Mouse (Mus musculus) ES-E14 (cell line): ENCODE results near the gene Rnf207. TPM values are rescaled to one million over a fixed set of nuclear protein-coding genes. Genes with fewer than 3 reads are reported as not detected.

Experiments
- DNase-seq: peaks from one replicate; pipeline ENCODE4 v3.0.0-alpha.2; 2013; ENCODE audit warnings: low read depth, low spot score
- H3K27ac ChIP-seq: 2 replicates; pipeline ENCODE4 v1.5.1; 2012; ENCODE audit warnings: low read depth, mild to moderate bottlenecking, low read length, moderate library complexity, mixed read lengths; ENCODE audit not compliant: poor library complexity, insufficient read depth, severe bottlenecking
- H3K36me3 ChIP-seq: 2 replicates; pipeline ENCODE4 v1.6.1; 2012; ENCODE audit warnings: mild to moderate bottlenecking, low read length, moderate library complexity, mixed read lengths; ENCODE audit not compliant: control insufficient read depth, poor library complexity, insufficient read depth, severe bottlenecking
- H3K4me1 ChIP-seq, 2 experiments: fragments of 150-350 bp in 1 of 2; sonication (generic) in 1 of 2; 2 replicates each; pipeline ENCODE4 v1.6.1; 2012; ENCODE audit warnings: low read length in 2 of 2, mild to moderate bottlenecking in 1 of 2, mixed read lengths in 1 of 2; ENCODE audit not compliant: control insufficient read depth in 2 of 2, insufficient read depth in 2 of 2, poor library complexity in 1 of 2
- H3K4me3 ChIP-seq, 2 experiments: fragments of 150-350 bp in 1 of 2; sonication (generic) in 1 of 2; 2 replicates each; pipeline ENCODE4 v1.5.1; 2012; ENCODE audit warnings: low read length in 2 of 2, low read depth in 1 of 2, mild to moderate bottlenecking in 1 of 2, mixed read lengths in 1 of 2; ENCODE audit not compliant: insufficient read depth in 1 of 2, poor library complexity in 1 of 2, severe bottlenecking in 1 of 2
- H3K9ac ChIP-seq: 2 replicates; pipeline ENCODE4 v1.6.1; 2012; ENCODE audit warnings: low read depth, mild to moderate bottlenecking, low read length, mixed read lengths; ENCODE audit not compliant: poor library complexity, insufficient read depth, severe bottlenecking
- H3K9me3 ChIP-seq: fragments of 150-350 bp; sonication (generic); 2 replicates; pipeline ENCODE4 v1.6.1; 2012; ENCODE audit warnings: low read depth, mild to moderate bottlenecking, low read length; ENCODE audit not compliant: control insufficient read depth, insufficient read depth
- CHD2 ChIP-seq: IDR thresholded peaks from 2 replicates; pipeline ENCODE4 v1.6.1; 2014; ENCODE audit warnings: mild to moderate bottlenecking, low read depth, low read length, inconsistent platforms
- HCFC1 ChIP-seq: IDR thresholded peaks from 2 replicates; pipeline ENCODE4 v1.6.1; 2012; ENCODE audit warnings: low read length, inconsistent platforms, borderline replicate concordance; ENCODE audit not compliant: insufficient read depth
- MAFK ChIP-seq: IDR thresholded peaks from 2 replicates; pipeline ENCODE4 v1.6.1; 2014; ENCODE audit warnings: mild to moderate bottlenecking, low read depth, low read length, inconsistent platforms; ENCODE audit not compliant: insufficient read depth
- ZC3H11A ChIP-seq: IDR thresholded peaks from 2 replicates; pipeline ENCODE4 v1.6.1; 2012; ENCODE audit warnings: low read depth, mild to moderate bottlenecking, inconsistent platforms, low read length, borderline replicate concordance
- ZNF384 ChIP-seq: IDR thresholded peaks from 2 replicates; pipeline ENCODE4 v1.6.1; 2012; ENCODE audit warnings: low read depth, low read length, inconsistent platforms
- in situ Hi-C, 2 experiments: fragments of 600-800 bp; cut with MboI; formaldehyde crosslinking; loops; one replicate each; pipeline ENCODE4 v1.15.1; 2025; ENCODE audit warnings: low sequenced_read_pairs in 2 of 2, inconsistent platforms in 1 of 2; ENCODE audit not compliant: unreplicated experiment in 2 of 2
- total RNA-seq: library from RNA; depleted of rRNA; stranded (reverse); fragments of 300-350 nt; gene quantifications from 2 replicates; pipeline ENCODE4 v1.2.3, GENCODE M21; 2012

The Rnf207 gene
- total RNA-seq, 1 experiment, result 4.6 TPM

GRCm38 (mm10) chr4:152315498-152316213 is 3.1 kb downstream of the Rnf207 start:
- peak overlapping the region; percentile 0 for H3K9ac ChIP-seq
- in situ Hi-C loops, result no loop called here
- H3K36me3 ChIP-seq, result peaks cover 4% of the 10 kb centered on the region; the same call in 1 of the 2 replicates
- H3K4me1 ChIP-seq, result peaks cover 2 to 26% of the 10 kb centered on the region in 2 experiments; a peak in 3 of 4 replicates
- no peak for TF ChIP-seq MAFK
- TF ChIP-seq ZNF384, result no peak
- no peak for TF ChIP-seq HCFC1
- TF ChIP-seq CHD2, result no peak
- no peak for TF ChIP-seq ZC3H11A
- H3K9me3 ChIP-seq, result no peaks in the 10 kb centered on the region
- peak overlapping the region; percentile 57 to 63 for H3K4me3 ChIP-seq
- H3K27ac ChIP-seq, result no peak overlapping the region
- DNase-seq, result no peak

GRCm38 (mm10) chr4:152313934-152314333 is 4.9 kb downstream of the Rnf207 start:
- H3K4me1 ChIP-seq, result peaks cover 2 to 26% of the 10 kb centered on the region in 2 experiments; a peak in 3 of 4 replicates
- H3K36me3 ChIP-seq, result peaks cover 4% of the 10 kb centered on the region; the same call in 1 of the 2 replicates
- DNase-seq, result no peak
- H3K9me3 ChIP-seq, result no peaks in the 10 kb centered on the region
- TF ChIP-seq ZC3H11A, result no peak
- TF ChIP-seq CHD2, result no peak
- no peak for TF ChIP-seq MAFK
- no peak for TF ChIP-seq ZNF384
- TF ChIP-seq HCFC1, result no peak
- H3K9ac ChIP-seq, result no peak overlapping the region
- in situ Hi-C loops, result no loop called here
- H3K4me3 ChIP-seq, result no peak overlapping the region
- no peak overlapping the region for H3K27ac ChIP-seq

- H3K36me3 ChIP-seq, result peaks cover 4% of the 10 kb centered on the region; the same call in 1 of the 2 replicates
- peak overlapping the region; percentile 49 to 60 for H3K4me3 ChIP-seq
- no peaks in the 10 kb centered on the region for H3K9me3 ChIP-seq
- no peak for DNase-seq
- no peak overlapping the region for H3K27ac ChIP-seq
- TF ChIP-seq HCFC1, result no peak
- no peak for TF ChIP-seq ZC3H11A
- no peak for TF ChIP-seq CHD2
- TF ChIP-seq ZNF384, result no peak
- TF ChIP-seq MAFK, result no peak
- in situ Hi-C loops, result no loop called here
- H3K4me1 ChIP-seq, result peaks cover 2 to 23% of the 10 kb centered on the region in 2 experiments; a peak in 3 of 4 replicates
- H3K9ac ChIP-seq, result peak overlapping the region; percentile 50
These were observed 5.6 kb downstream of the Rnf207 start for GRCm38 (mm10) chr4:152313211-152313632.

GRCm38 (mm10) chr4:152312186-152312585 is 6.6 kb downstream of the Rnf207 start:
- peak overlapping the region; percentile 49 to 60 for H3K4me3 ChIP-seq
- H3K4me1 ChIP-seq, result peaks cover 2 to 23% of the 10 kb centered on the region in 2 experiments; a peak in 3 of 4 replicates
- in situ Hi-C loops, result no loop called here

More at GRCm38 (mm10) chr4:152312186-152312585, 6.6 kb downstream of the Rnf207 start:
- H3K36me3 ChIP-seq, result peaks cover 4% of the 10 kb centered on the region; the same call in 1 of the 2 replicates
- TF ChIP-seq CHD2 (no peak), ZNF384 (no peak), HCFC1 (no peak), MAFK (no peak), ZC3H11A (no peak)
- no peak for DNase-seq
- H3K9ac ChIP-seq, result peak overlapping the region; percentile 50; the same call in 1 of the 2 replicates
- H3K9me3 ChIP-seq, result no peaks in the 10 kb centered on the region
- no peak overlapping the region for H3K27ac ChIP-seq
